7 mouse cellular contexts compared by ENCODE assay signal in the genomic region with DNA sequence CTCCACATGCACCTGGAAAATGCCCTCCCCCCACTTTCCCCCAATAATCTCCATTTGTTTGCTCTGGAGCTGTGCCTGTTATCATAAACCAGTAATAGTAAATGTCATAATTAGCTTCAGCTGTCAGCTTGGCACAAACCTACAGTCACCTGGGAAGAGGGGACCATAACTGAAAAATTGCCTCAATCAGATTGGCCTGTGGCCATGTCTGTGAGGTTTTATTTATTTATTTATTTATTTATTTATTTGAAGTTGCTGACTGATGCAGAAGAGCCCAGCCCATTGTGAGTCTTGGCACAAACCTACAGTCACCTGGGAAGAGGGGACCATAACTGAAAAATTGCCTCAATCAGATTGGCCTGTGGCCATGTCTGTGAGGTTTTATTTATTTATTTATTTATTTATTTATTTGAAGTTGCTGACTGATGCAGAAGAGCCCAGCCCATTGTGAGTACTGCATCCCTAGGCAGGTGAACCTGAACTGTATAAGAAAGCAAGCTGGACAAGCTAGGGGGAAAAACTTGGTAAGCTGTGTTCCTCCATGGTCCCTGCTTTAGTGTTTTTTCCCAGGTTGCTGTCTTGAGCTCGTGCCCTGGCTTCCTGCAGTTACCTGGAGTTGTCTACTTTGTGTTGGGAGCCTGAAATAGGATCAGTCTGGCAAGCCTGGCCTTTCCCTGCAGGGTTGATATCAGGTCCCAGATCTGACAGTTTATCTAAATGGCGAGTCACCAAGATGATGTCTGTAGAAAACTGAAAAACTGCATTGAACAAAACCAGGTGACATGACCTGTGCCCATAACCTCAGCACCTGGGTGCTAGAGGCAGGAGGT.
DNase-seq lines count a peak whose midpoint lies in the region; ATAC-seq and TF ChIP-seq lines count a peak whose summit lies in the region.
"Not testable (repeated sequence)": the region's sequence is repeated elsewhere in the genome, so short reads cannot be mapped to it uniquely, and the experiment has no call there.

No protein-coding gene starts in this region.

- H3K9ac ChIP-seq in forebrain, embryonic 12.5 days; forebrain, embryonic 16.5 days (replicated peaks; ENCODE audit: low read depth, low read length); hindbrain, embryonic 16.5 days (ENCODE audit: low read depth, low read length); limb, embryonic 14.5 days (ENCODE audit: low read depth, low read length, severe bottlenecking); midbrain, embryonic 13.5 days (replicated peaks); midbrain, embryonic 16.5 days (ENCODE audit: low read depth, low read length): not testable (repeated sequence)

- not testable (repeated sequence) for H3K27me3 ChIP-seq in forebrain, embryonic 12.5 days; forebrain, embryonic 16.5 days (replicated peaks; ENCODE audit: control insufficient read depth, insufficient read depth, low read length); hindbrain, embryonic 16.5 days (replicated peaks; ENCODE audit: control insufficient read depth, insufficient read depth, low read length); limb, embryonic 14.5 days (ENCODE audit: control insufficient read depth, insufficient read depth, low read length); midbrain, embryonic 13.5 days; midbrain, embryonic 16.5 days (ENCODE audit: control insufficient read depth, insufficient read depth, low read depth, low read length)

- not testable (repeated sequence) for H3K27ac ChIP-seq in forebrain, embryonic 12.5 days; forebrain, embryonic 16.5 days (ENCODE audit: low read length); hindbrain, embryonic 16.5 days (ENCODE audit: low read depth, low read length); limb, embryonic 14.5 days (replicated peaks; ENCODE audit: low read depth, low read length); midbrain, embryonic 13.5 days; midbrain, embryonic 16.5 days (ENCODE audit: low read length)

- ATAC-seq in forebrain, embryonic 12.5 days (ENCODE audit: low FRiP score), result peak; percentile 21; the same call in 1 of the 2 replicates
- ATAC-seq in forebrain, embryonic 16.5 days, result peak; percentile 43
- ATAC-seq in hindbrain, embryonic 16.5 days, result peak; percentile 69
- peak; percentile 72 for ATAC-seq in limb, embryonic 14.5 days (ENCODE audit: low FRiP score, low read depth)
- ATAC-seq in midbrain, embryonic 13.5 days, result 0 out of 2 replicates have a peak, but pooled peaks have one; percentile 19
- ATAC-seq in midbrain, embryonic 16.5 days, result peak; percentile 52; the same call in 1 of the 2 replicates

- not testable (repeated sequence) for TF ChIP-seq POLR2A in limb, embryonic 14.5 days (IDR thresholded peaks at IDR 0.05; ENCODE audit: borderline replicate concordance, extremely low read depth, insufficient read depth, insufficient read length)

- not testable (repeated sequence) for H3K4me1 ChIP-seq in forebrain, embryonic 12.5 days; forebrain, embryonic 16.5 days (replicated peaks; ENCODE audit: control insufficient read depth, insufficient read depth, low read length); hindbrain, embryonic 16.5 days (ENCODE audit: control insufficient read depth, insufficient read depth, low read depth, low read length); limb, embryonic 14.5 days (ENCODE audit: control insufficient read depth, insufficient read depth, low read length); midbrain, embryonic 13.5 days (replicated peaks); midbrain, embryonic 16.5 days (ENCODE audit: control insufficient read depth, insufficient read depth, low read length)

- 81% methylated on average over 2 of the region's 2 CpGs for WGBS in forebrain, embryonic 12.5 days
- WGBS in forebrain, embryonic 16.5 days, result 84% methylated on average over 2 of the region's 2 CpGs
- 69% methylated on average over 2 of the region's 2 CpGs for WGBS in hindbrain, embryonic 16.5 days
- WGBS in limb, embryonic 14.5 days, result 46% methylated on average over 2 of the region's 2 CpGs
- WGBS in midbrain, embryonic 13.5 days, result 85% methylated on average over 2 of the region's 2 CpGs
- WGBS in midbrain, embryonic 16.5 days, result 72% methylated on average over 2 of the region's 2 CpGs

- H3K4me3 ChIP-seq in forebrain, embryonic 12.5 days (replicated peaks); forebrain, embryonic 16.5 days (replicated peaks; ENCODE audit: low read length); hindbrain, embryonic 16.5 days (ENCODE audit: low read length); limb, embryonic 14.5 days (replicated peaks; ENCODE audit: low read length); midbrain, embryonic 13.5 days (replicated peaks); midbrain, embryonic 16.5 days (ENCODE audit: low read depth, low read length): not testable (repeated sequence)

- H3K9me3 ChIP-seq in forebrain, embryonic 12.5 days; forebrain, embryonic 16.5 days (ENCODE audit: control insufficient read depth, low read length); hindbrain, embryonic 16.5 days (ENCODE audit: control insufficient read depth, low read length); limb, embryonic 14.5 days (ENCODE audit: control insufficient read depth, low read length); midbrain, embryonic 13.5 days; midbrain, embryonic 16.5 days (replicated peaks; ENCODE audit: control insufficient read depth, low read length, poor library complexity, severe bottlenecking): not testable (repeated sequence)

- peak; percentile 32 to 61 for DNase-seq in cerebellum, postnatal 14 days
- DNase-seq in limb, embryonic 14.5 days (ENCODE audit: low spot score), result peak; percentile 64

- not testable (repeated sequence) for H3K36me3 ChIP-seq in forebrain, embryonic 12.5 days (replicated peaks); forebrain, embryonic 16.5 days (ENCODE audit: control insufficient read depth, insufficient read depth); hindbrain, embryonic 16.5 days (ENCODE audit: control insufficient read depth, insufficient read depth, low read length); limb, embryonic 14.5 days (ENCODE audit: control insufficient read depth, insufficient read depth, low read length); midbrain, embryonic 13.5 days; midbrain, embryonic 16.5 days (ENCODE audit: control insufficient read depth, insufficient read depth, low read length)

- not testable (repeated sequence) for H3K4me2 ChIP-seq in forebrain, embryonic 12.5 days; forebrain, embryonic 16.5 days (ENCODE audit: low read length); hindbrain, embryonic 16.5 days (ENCODE audit: low read length); limb, embryonic 14.5 days (replicated peaks; ENCODE audit: low read depth, low read length, severe bottlenecking); midbrain, embryonic 13.5 days (replicated peaks); midbrain, embryonic 16.5 days (ENCODE audit: low read length)

Comparison
In these comparisons a context has a peak if more than half of its experiments do, and no peak if none do; other contexts are left out.
1. ATAC-seq: peak in every context shown above with its lines; median percentile 72 in limb, embryonic 14.5 days; 69 in hindbrain, embryonic 16.5 days; 52 in midbrain, embryonic 16.5 days; 43 in forebrain, embryonic 16.5 days; 21 in forebrain, embryonic 12.5 days; 19 in midbrain, embryonic 13.5 days.